Comparison of ENCODE assay signal across 8 mouse cellular contexts in the genomic region with DNA sequence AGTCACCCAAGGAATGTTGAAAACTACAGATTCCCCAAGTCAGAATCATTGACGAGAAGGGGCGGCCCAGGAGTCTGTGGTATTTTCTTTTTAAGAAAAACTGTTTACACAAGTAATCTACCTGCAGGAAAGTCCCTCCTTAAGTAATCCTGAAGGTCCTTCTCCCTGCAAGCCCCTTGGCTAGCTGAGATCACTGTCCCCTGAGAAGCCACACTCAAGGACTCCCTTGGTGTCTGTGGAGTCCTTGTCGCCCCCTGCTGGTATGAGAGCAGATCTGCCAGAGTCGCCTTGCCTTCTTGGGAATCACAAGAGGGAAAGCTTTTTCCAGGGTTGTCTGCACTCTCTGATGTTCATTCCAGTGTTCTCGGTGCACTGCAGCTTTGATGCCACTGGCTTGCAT. TPM values are rescaled to one million over a fixed set of nuclear protein-coding genes. Genes with fewer than 3 reads are reported as not detected.
DNase-seq lines count a peak whose midpoint lies in the region; ATAC-seq and TF ChIP-seq lines count a peak whose summit lies in the region.

No protein-coding gene starts in this region.

- no peaks in the 10 kb centered on the region for H3K36me3 ChIP-seq in E14TG2a.4 (ENCODE audit: insufficient read depth, low read length)

- no peak overlapping the region for H3K4me3 ChIP-seq in E14TG2a.4 (replicated peaks; ENCODE audit: low read length)
- no peak overlapping the region for H3K4me3 ChIP-seq in lung, adult 2 months (replicated peaks; ENCODE audit: extremely low read depth, low read depth, low read length)

- H3K9me3 ChIP-seq in E14TG2a.4 (ENCODE audit: low read length) = no peaks in the 10 kb centered on the region

- H3K27me3 ChIP-seq in E14TG2a.4 (ENCODE audit: insufficient read depth, low read length) = no peaks in the 10 kb centered on the region

- ATAC-seq in granulocyte monocyte progenitor cell, adult 5-6 weeks (replicated peaks; ENCODE audit: poor library complexity, severe bottlenecking) = peak; percentile 54

- H3K4me1 ChIP-seq in E14TG2a.4 (replicated peaks; ENCODE audit: low read depth, low read length) = peaks cover 33% of the 10 kb centered on the region
- H3K4me1 ChIP-seq in lung, adult 2 months (ENCODE audit: control insufficient read depth, insufficient read depth, low read length) = no peaks in the 10 kb centered on the region

- no peak for TF ChIP-seq POLR2A in lung, adult 2 months (IDR thresholded peaks at IDR 0.05; ENCODE audit: borderline replicate concordance, extremely low read depth, low read depth, low read length)

- peak; percentile 34 for DNase-seq in 3134 (ENCODE audit: extremely low read depth, insufficient read length, low spot score)
- peak; percentile 27 for DNase-seq in cerebellum, adult 8-10 months
- peak; percentile 73 to 81 for DNase-seq in kidney, postnatal 36 days
- peak; percentile 57 for DNase-seq in lung, adult 2 months
- peak; percentile 87 for DNase-seq in retina, postnatal 1 day
- DNase-seq in yolk sac, embryonic 10.5 days (ENCODE audit: low spot score) = peak; percentile 75

- TF ChIP-seq CTCF in E14TG2a.4 (conservative IDR thresholded peaks at IDR 0.05; ENCODE audit: low read length) = peak; percentile 88
- peak; percentile 93 for TF ChIP-seq CTCF in lung, adult 2 months (IDR thresholded peaks at IDR 0.05; ENCODE audit: insufficient read depth, low read length)

- 35% methylated on average over 5 of the region's 5 CpGs for WGBS in lung, adult 2 months

RNA-seq across cellular contexts. Expression of a gene that starts 45.7 kb away (rescaled TPM):
- 82.5 and 104 TPM in 2 replicates for total RNA-seq in granulocyte monocyte progenitor cell, adult 5-6 weeks (2014; fragmentation: Nextera tagmentation)
- total RNA-seq in granulocyte monocyte progenitor cell, adult 5-6 weeks (2017) = 302 and 371 TPM in 2 replicates
- 2.9 and 5.8 TPM in 2 replicates for polyA plus RNA-seq in lung, adult 2 months (2012; rRNA removed)

Comparison
In these comparisons a context has a peak if more than half of its experiments do, and no peak if none do; other contexts are left out.
1. DNase-seq: peak in every context shown above with its lines; median percentile 87 in retina, postnatal 1 day; 77 in kidney, postnatal 36 days; 75 in yolk sac, embryonic 10.5 days; 57 in lung, adult 2 months; 34 in 3134; 27 in cerebellum, adult 8-10 months.